Mouse (Mus musculus) urinary bladder, postnatal 14 days (tissue): ENCODE results near the gene Bspry.
"Not testable (repeated sequence)": the region's sequence is repeated elsewhere in the genome, so short reads cannot be mapped to it uniquely, and the experiment has no call there.

ENCODE experiments used
- DNase-seq: peaks from one replicate; pipeline ENCODE4 v3.0.0; 2021; ENCODE audit warnings: low spot score

Gene Bspry

DNA sequence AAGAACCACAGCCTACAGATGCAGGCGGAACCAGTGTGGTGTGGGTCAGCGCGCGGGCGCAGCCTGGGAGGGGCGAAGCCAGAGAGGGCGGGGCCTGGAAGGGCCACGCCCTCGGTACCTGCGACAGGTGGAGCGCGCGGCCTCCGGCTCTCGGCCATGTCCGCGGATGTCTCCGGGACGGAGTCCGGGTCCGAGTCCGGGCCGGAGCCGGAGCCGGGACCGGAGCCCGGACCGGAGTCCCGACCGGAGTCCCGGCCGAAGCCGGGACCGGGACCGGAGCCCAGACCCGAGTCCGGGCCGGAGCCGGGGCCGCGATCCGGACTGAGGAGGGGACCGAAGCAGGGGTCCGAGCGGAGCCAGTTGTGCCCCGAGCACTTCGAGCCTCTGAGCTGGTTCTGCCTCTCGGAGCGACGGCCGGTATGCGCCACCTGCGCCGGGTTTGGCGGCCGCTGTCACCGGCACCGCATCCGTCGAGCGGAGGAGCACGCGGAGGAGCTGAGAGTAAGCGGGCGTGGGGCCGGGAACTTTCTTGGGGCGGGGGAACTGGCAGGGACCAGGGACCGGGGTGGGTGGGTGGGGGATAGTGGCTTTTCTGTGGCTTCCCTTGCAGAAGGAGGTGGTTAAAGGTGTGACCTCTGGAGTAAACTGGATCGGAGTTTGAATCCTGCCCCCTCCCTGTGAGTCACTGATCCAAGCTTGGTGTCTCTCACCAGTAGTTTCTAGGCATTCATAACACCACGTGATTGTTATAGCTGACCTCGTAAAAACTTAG lies at the start of gene Bspry:
Gene Bspry (plus strand): TSS at position 117 of the 772 bp plus-strand sequence.
- DNase-seq, result peak; percentile 79

DNA sequence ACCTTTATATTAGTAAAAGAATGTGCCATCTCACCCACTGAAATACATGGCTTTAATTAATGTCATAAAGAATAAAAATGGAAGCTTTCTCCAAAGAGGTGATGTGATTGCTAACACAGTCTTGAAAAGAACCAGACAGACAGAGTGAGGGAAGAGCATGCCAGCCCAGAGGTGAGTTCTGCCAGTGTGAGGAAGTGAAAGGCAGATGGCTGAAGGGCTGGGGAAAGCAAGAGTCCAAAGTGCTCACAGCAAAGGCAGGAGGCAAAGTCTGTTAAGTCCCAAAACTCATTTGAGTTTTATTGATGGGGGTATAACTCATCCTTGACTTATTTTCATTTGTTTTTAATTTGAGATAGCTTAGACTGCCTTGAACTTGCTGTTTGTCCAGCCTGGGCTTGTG lies 49.2 kb upstream of the Bspry start:
- DNase-seq, result no peak

DNA sequence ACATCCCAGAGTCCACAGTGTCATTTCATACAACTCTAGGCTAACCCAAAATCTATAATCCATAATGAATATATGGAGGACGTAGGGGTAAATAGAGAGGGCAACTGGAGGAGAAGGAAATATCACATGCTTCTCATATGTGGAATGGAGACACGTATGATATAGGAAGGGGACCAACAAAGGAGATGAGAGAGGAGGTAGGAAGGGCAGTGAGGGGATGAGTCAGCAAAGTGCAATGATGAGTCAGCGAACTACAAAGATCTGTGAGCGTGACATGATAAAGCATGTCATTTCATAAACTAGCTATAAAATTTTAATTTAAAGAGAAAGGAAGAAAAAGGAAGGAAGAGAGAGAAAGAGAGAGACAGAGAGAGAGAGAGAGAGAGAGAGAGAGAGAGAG lies 48.3 kb upstream of the Bspry start:
- DNase-seq, result no peak

- no peak for DNase-seq
Observed at GRCm38 (mm10) chr4:62433939-62434870, 45.6 kb upstream of the Bspry start.

- DNase-seq, result no peak
Observed at GRCm38 (mm10) chr4:62435081-62435480, 44.8 kb upstream of the Bspry start, which contains the start of gene Rnf183. Gene Rnf183 (minus strand): TSS chr4:62435252.

DNA sequence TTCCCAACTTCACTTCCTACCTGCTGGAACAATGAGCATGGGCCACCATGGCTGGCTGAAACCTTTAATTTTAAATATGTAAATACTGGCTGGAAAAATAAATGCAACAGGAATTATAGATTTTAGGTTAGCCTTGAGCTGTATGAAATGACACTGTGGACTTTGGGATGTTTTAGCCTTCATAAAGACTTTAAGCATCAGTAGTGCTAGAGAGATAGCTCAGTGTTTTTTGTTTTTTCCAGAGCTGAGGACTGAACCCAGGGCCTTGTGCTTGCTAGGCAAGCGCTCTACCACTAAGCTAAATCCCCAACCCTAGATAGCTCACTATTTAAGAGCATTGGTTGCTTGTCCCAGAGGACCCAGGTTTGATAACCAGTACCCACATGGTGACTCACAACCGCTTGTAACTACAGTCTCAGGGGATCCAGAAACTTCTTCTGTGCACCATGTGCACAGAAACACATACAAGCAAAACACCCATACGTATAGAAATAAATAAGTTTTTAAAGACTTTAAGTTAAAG lies 42.5 kb upstream of the Bspry start:
- no peak for DNase-seq

DNA sequence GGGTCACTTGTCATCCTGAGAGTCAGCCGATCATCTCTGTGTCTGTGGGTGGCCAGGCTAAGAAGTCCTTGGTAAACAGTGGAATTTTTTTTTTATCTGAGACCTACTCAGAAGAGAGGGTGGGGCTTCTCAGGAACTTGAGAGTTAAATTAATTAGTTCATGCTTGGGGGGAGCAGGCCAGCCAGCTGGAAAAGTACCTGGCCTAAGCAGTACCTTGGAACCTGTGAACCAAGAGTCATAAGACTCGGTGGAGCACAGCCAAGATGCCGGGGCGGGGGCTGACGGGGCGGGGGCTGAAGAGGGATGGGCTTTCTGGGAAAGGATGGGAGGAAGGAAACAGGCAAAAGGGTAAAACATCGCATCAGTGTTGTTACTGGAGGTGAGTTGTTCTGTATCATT lies 42.0 kb upstream of the Bspry start:
- no peak for DNase-seq

- no peak for DNase-seq
Observed at GRCm38 (mm10) chr4:62439793-62440192, 40.1 kb upstream of the Bspry start.

GRCm38 (mm10) chr4:62440544-62440943 lies 39.3 kb upstream of the Bspry start:
- no peak for DNase-seq

DNA sequence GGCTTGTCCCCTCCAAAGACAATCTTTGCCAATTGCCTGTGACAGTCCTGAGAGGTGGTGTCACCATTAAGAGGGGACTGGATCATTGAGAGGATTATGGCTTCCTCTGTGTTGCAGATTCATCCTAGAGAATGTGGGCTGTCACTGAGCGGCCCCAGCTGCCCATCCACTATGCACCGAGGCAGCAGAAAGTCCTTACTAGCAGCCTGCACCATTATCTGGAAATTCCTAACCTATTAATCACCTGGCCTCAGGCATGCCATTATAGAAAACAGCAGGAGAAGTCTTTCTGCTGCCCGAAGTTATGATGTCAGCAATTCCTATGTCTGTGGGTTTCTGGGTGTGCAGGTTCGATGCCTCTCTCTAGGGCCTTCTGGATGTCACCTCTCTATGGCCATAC lies 38.9 kb upstream of the Bspry start:
- no peak for DNase-seq

DNA sequence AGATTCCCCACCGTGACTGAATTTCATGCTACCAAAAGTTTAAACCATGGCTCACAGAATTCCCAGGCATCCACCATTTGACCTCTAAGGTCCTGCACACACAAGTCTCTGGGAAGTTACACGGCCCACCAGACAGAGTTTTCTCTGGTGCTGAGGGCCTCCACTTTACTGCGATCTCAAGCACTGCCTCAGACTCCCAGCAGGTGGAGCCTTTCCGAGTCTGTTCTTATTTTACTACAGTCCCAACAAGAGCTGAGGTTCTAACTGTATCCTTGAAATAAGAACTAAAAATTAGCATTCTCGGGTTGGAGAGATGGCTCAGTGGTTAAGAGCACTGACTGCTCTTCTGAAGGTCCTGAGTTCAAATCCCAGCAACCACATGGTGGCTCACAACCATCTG lies 24.9 kb upstream of the Bspry start:
- peak; percentile 42 for DNase-seq

GRCm38 (mm10) chr4:62459081-62459480 lies 20.8 kb upstream of the Bspry start:
- DNase-seq, result no peak

- DNase-seq, result no peak
Observed at GRCm38 (mm10) chr4:62460348-62460747, 19.5 kb upstream of the Bspry start.

GRCm38 (mm10) chr4:62463124-62463523 lies 16.7 kb upstream of the Bspry start:
- no peak for DNase-seq

DNA sequence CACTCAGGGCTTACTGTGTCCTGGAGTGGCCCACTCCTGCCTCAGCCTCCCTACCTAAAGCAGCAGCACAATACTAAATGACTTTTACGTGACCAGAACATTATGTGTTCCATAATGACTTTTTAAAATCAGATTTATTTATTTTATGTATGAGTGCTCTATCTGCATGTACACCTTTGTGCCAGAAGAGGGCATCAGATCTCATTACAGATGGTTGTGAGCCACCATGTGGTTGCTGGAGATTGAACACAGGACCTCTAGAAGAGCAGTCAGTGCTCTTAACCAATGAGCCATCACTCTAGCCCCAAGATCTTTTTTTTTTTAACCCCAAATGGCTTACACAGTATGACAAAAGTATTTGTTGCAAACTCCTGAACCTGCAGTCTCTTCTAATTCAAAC lies 11.7 kb upstream of the Bspry start:
- no peak for DNase-seq

DNA sequence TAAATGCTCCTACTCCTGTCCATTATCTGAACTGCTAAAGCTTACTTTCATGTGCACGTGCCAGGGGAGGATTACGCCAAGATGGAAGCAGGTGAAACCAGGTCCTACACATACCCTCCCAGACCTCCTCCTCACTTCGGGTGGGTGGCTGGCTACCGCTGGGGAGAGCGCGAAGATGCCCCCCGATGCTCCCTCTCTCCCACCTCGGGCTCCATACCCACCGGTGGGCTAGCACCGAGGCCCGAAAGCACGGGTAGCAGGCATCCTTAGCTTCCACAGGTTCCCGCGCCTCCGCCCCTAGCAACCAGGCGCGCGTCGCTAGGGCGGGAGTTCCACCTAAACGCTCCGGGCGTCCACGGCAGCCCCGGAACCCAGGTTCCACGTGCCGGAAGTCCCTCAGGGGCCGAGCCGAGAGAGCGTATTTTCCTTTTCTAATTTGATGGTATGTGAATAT lies 9.2 kb upstream of the Bspry start, which contains the start of gene Wdr31:
Gene Wdr31 (minus strand): TSS at position 299 of the 454 bp plus-strand sequence.
- DNase-seq, result peak; percentile 76

- DNase-seq, result no peak
Observed at GRCm38 (mm10) chr4:62472071-62472470, 7.8 kb upstream of the Bspry start.

DNA sequence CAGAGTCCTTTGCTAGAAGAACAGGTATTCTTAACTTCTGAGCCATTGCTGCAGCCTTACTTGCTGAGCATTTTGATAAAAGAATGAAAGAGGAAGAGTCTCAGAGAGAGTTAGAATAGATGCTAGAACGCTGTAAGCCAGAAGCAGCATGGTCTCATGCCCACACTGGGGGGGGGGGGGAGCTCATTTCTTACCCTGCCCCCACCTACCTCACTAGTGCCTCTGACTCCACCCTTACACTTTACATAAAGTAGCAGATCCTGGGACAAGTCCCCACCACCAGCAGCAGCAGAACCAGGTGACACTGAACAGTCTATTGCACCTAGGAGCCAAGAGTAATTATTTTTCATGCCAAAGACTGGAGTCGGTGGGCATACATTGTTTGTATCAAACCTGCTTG lies 4.7 kb upstream of the Bspry start:
- DNase-seq, result no peak

- no peak for DNase-seq
Observed at GRCm38 (mm10) chr4:62475793-62476192, 4.1 kb upstream of the Bspry start.

DNA sequence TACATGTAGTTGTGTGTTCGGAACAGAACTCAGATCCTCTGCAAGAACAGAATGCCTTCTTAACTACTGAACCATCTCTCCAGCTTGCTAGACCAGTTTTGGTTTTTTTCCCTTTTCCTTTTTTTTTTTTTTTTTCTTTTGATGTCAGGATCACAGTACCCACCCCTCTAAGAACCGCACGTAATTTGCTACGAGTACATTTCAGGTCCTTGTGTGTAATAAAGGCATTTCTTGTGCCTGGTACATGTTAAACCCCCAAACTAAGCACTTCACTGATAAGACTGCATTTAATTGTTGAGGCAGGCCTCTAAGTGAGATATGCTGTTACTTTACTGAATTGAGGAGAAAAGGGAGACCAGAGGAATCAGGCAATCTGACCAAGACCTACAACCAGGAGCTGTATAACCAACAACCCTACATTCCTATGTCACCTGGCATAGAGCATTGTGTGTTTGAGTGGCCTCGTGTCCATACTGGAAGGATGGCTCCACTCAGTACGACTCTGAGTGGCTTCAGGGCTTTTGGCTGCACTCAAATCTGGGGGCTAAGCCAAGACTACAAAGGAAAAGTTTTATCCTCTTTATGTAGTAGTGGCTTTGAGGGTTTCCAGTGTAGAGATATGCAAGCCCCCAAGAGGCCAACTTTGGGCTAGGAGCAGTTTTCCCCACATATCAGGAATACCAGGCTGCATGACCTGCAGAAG lies 2.2 kb upstream of the Bspry start:
- no peak for DNase-seq

- DNase-seq, result not testable (repeated sequence)
Observed at GRCm38 (mm10) chr4:62479593-62479936, 288 bp upstream of the Bspry start.
